Mouse (Mus musculus) Muller cell, postnatal 12 days (primary cell): ENCODE measurements around the gene Cwh43.
"Not testable (repeated sequence)": the region's sequence is repeated elsewhere in the genome, so short reads cannot be mapped to it uniquely, and the experiment has no call there.

ENCODE experiments used
- DNase-seq: peaks from one replicate; pipeline ENCODE4 v3.0.0-alpha.2; 2015; ENCODE audit errors: inconsistent ontology term

Gene Cwh43

GRCm38 (mm10) chr5:73474412-73475405, 68.8 kb downstream of the Cwh43 start:
- DNase-seq, result no peak

DNA sequence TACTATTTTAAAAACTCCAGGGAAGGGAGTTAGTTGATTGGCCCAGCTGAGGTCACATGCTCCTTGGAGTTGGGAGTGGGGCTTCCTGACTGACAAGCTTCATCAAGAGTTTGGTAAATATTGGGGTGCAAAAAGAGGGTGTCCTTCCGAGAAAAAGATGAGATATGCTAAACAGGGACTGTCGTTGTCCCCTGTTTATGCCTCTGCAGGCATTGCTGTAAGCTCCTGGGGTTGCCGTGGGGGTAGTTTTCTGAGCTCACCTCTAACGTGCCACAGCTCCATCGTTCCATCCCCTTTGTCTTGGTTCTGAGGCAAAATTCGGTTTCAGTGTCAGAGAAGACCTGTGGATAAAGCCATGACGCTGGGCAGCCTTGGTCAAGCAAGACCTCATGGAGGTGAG, 74.8 kb downstream of the Cwh43 start, which contains the start of gene Dcun1d4:
TSS of gene Dcun1d4 (plus strand) at position 301 of the 400 bp plus-strand sequence.
- no peak for DNase-seq

GRCm38 (mm10) chr5:73481401-73481800, 75.5 kb downstream of the Cwh43 start:
- no peak for DNase-seq

GRCm38 (mm10) chr5:73482381-73482780, 76.5 kb downstream of the Cwh43 start:
- not testable (repeated sequence) for DNase-seq

GRCm38 (mm10) chr5:73484016-73484615, 78.2 kb downstream of the Cwh43 start:
- DNase-seq, result no peak

- DNase-seq, result no peak
These were observed 80.6 kb downstream of the Cwh43 start for GRCm38 (mm10) chr5:73486451-73486850.

DNA sequence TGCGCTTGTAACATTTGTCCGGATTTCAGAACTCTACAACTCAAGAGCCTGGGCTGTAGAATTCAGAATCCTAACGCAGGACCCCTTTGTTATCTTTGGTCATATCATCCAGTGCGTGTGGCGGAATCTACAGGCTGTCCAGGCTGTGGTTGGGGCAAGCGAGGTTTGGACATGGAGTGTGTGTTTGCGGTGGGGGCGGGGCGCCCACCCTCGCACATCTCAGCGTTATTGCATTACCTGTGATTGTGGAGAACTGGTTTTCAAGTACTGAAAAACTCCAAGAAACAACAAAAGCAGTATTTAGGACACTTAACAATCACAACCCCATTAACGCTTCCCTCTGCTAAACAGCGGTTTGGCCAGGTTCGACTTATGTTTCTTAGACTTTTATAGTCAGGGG, 84.0 kb downstream of the Cwh43 start:
- DNase-seq, result peak; percentile 35

DNA sequence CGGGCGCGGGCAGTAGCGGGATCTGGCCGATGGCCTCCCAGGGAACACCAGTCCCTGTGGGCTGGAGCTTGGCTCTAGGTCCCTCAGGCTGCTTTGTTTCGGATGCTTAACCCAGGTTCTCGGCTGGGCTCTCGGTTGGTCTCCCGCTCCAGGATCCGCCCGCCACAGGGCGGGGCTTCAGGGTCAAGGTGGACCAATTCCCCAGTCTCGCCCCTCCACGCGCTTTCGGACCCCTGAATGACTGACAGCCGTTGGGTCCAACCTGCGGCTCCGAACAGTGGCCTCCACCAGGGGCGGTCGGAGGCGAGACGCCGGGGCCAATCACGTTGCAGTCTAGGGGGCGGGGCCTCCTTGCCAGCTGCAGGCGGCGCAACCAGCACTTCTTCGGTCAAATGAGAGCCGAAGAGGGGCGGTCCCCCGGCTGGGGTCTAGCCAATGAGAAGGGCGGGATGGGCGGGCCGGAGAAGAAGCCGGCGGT, 84.8 kb downstream of the Cwh43 start:
- DNase-seq, result peak; percentile 100

- peak; percentile 68 for DNase-seq
These were observed 85.4 kb downstream of the Cwh43 start for GRCm38 (mm10) chr5:73491074-73491836.

DNA sequence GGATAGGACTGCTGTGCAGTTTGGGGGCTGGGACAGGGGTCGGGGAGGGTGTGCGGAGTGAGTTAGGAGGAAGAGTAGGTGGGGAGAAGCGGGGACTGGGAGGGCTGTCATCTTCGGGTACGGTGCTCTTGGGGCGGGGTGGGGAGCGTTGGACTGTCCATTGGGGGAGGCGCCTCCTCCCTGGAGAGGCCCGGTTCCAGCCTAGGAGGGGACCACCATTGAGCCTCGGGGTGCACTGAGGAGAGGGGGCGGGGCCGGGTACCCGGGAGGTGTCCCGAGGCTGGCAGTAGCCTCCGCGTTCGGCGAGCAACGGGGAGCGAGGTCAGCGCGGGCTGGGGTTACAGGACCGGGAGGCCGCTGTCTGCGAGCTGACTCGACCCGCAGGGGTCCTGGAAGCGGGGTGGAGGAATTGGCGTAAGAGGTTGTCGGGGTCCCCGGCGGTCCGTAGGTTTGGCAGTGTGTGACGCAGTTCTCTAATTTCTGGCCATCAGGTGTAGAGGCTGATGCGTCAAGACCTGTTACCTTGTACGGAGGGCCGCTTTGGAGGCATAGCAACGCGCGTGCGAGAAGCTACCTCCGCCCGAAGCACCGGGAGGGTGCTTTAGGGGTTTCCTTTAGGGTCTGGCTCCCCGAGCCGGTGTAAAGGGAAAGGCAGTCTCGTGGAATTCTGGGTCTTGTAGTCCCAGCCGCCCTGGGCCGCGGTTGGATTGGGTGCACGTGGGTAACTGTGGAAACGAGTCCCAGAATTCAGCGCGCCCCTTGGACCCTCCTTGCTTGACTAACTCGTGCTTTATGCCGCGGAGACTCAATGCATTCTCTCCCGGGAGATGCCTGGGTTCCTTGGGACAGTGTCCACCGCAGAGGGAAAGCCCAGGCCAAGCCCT, 86.2 kb downstream of the Cwh43 start:
- DNase-seq, result peak; percentile 94

DNA sequence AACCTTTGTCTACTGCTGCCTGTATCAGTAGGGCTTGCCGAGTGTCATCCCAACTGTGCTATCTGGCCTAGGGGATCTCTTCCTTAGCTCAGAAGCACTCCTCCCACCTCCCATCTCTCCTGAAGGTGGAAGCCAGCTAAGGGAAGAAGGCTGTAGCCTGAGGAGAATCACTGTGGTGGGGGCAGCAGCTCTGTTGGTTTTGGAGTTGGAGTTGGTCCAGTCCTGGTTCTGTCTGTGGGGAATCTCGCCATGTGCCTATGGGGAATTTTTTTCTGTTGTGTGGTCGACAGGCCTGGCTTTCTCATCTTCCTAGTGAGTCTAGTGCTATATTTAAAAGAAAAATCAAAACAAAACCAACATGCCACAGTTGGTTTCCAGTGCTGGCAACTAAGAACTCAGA, 91.5 kb downstream of the Cwh43 start:
- DNase-seq, result no peak

GRCm38 (mm10) chr5:73498559-73498958, 92.7 kb downstream of the Cwh43 start:
- no peak for DNase-seq

- no peak for DNase-seq
These were observed 95.1 kb downstream of the Cwh43 start for GRCm38 (mm10) chr5:73500867-73501440.

DNA sequence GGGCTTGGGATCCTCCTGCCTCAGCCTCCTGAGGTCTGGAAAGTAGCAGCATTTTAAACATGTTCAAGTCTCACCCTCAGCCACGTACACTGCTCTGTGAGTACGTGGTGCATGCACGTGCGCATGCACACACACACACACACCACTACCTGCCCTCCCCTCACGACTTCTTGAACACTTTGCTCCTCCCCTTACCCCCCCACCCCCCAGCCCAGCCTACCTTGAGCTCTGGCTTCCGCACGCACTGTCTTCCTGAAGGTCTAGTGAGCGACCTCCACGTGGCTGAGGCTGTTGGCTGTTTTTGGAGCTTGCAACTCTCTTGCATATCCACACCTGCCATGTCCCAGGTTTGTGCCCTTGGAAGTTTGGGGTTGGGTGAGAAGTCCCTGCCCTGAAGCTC, 96.5 kb downstream of the Cwh43 start:
- no peak for DNase-seq
